Mouse (Mus musculus) thymus, postnatal 25 days (tissue): ENCODE measurements around the gene Cyp4f17.
A peak's percentile ranks its signal among the peaks of the same experiment; 100 is the strongest.
"Not testable (repeated sequence)": the region's sequence is repeated elsewhere in the genome, so short reads cannot be mapped to it uniquely, and the experiment has no call there.

Experiments used
- DNase-seq: peaks from one replicate; pipeline ENCODE4 v3.0.0; 2022

Gene Cyp4f17

DNA sequence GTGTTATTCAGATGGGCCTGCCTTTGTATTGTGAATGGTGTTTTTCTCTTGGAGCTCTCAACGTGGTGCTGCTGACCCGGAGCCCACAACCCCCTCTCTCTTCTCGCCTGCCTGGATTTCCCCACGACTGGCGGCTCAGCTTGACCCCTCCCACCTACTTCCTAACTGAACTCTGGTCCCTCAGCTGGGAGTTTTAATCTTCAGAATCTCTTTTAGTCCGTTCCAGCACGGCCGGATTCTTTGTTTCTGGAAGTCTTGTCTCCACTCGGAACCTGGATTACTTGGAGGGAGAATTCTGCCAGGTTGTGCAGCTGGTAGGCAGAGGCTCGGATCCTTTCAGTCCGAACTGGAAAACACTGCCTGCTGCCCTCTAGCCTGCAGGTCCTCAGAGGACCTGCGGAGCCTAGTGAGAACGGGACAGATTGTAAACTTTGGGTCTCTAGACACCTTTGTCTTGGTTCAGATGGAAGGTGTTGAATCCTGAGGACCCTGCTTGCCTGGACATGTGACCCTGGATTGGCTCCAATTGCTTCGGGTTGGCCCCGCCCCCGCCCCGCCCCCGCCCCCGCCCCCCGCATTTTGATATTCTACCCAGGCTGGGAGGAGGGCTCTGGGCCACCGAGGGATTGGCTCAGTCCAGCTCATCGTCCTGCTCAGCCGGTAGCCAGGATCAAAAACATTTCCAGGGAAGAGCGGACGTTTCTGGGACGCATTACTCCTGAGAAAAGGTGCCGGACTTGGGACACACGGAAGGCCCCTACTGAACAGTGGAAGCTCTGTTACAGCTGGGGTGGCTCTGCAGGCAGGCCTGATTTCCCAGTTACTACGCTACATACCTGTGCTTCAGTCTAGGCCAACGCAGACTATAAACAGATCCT lies at the start of gene Cyp4f17:
Cyp4f17 (plus strand) TSS at position 200 of the 878 bp plus-strand sequence.
- DNase-seq: peak; percentile 12

DNA sequence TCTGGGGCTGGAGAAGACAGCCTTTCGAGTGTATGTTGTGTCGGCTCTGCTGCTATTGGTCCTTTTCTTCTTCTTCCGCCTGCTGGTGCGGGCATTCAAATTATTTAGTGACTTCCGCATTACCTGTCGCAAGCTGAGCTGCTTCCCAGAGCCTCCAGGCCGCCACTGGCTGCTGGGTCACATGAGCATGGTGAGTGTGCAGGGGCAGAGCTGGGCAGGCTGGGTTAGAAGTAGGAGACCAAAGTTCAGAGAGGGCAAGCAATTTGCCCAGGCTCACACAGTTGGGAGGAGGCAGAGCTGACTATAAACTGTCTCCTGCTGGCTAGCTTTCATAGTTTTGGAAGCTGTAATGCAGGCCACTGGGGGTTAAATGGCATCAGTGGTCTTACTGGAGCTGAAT lies 37.4 kb upstream of the Cyp4f17 start:
- no peak for DNase-seq

DNA sequence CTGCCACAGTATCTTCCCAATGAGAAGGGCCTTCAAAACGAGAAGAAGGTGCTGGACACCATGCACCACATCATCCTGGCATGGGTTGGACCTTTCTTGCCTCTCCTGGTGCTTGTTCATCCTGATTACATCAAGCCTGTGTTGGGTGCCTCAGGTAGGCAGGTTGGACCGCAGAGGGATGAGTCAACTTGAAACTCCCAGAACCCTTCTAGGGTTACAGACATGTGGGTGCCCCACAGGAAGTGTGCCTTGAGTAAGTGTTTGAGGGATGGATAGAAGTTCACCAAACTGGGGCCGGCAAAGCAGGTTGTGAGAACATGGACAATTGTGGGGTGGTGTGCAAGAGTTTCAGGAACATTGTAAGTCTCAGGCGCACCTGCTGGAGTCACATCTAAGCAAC lies 35.1 kb upstream of the Cyp4f17 start:
- DNase-seq: no peak

DNA sequence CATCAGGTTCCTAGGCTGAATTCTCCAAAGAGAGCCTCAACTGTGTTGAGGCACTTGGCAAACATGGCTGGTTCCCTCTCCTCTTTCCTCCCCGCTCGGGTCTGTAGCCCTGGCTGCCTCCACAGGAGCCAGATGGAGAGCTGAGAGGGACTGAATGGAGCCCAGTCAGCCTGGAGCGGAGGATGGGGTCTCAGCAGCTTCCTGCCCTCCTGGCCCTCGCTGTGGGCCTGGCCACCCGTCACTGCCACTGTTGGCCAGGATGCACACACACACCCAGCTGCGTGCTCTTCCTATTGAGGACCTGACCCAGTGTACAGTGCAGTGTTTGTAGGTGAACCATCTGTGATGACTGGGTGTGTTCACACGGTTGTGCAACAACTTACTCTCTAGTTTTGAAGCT lies 33.7 kb upstream of the Cyp4f17 start:
- no peak for DNase-seq

DNA sequence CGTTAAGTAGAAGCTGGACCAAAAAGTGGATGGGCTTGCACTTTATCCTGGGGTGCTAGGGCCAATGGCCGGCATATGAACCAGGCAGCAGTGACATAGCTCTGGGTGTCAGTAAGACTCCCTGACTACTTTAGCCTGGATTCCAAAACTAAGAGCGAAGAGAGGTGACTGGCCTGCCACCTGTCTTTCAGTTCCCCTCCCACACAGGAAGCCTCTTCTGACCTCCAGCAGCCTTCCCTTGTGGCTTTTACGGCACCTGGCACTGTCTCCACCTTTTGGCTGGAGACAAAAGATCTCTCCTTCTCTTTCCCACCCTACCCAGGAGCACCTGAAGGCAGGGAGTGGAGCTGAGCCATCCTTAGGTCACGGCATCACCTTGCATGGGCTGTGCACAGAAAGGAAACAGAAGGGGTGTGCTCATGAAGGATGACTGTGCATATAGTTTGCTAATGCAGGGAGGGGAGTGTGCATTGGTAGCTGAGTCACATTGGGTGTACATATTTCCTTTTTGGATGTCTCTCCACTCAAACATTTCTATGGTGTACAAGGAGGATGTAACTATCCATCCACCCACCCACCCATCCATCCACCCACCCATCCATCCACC lies 30.8 kb upstream of the Cyp4f17 start:
- DNase-seq: no peak

DNA sequence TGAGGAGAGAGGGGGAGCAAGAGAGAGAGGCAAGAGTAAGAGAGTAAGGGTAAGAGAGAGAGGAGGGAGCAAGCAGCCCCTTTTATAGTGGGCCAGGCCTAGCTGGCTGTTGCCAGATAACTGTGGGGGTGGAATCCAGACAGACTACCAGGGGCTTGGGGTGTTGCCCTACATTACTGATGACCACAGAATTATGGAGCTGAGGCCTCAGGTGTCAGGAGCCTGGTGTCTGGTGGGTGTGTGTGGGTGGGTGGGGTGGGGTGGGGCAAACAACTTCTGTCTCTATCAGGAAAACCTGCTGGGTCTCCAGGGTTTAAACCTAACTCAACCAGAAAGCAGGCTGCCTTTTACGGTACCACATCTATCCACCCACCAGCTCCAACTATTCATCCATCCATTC lies 28.6 kb upstream of the Cyp4f17 start:
- no peak for DNase-seq

DNA sequence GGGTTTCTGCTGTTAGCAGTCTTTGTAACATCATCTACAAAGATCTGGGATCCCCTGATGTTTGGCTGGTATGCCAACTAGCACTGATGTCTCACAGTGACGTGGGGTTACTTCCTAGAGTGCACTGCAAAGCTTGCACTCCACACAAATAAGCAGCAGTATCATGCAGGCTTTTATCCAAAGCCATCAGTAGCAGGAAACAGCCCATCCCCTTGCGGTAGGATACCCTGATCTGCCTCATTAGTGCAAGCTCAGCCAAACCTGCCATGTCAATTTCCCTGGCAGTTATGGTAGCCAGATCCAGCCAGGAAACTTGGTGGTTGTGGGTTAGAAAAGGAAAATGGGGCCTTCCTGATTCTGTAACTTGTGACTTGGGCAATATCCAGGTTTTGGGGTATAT lies 27.1 kb upstream of the Cyp4f17 start:
- no peak for DNase-seq

DNA sequence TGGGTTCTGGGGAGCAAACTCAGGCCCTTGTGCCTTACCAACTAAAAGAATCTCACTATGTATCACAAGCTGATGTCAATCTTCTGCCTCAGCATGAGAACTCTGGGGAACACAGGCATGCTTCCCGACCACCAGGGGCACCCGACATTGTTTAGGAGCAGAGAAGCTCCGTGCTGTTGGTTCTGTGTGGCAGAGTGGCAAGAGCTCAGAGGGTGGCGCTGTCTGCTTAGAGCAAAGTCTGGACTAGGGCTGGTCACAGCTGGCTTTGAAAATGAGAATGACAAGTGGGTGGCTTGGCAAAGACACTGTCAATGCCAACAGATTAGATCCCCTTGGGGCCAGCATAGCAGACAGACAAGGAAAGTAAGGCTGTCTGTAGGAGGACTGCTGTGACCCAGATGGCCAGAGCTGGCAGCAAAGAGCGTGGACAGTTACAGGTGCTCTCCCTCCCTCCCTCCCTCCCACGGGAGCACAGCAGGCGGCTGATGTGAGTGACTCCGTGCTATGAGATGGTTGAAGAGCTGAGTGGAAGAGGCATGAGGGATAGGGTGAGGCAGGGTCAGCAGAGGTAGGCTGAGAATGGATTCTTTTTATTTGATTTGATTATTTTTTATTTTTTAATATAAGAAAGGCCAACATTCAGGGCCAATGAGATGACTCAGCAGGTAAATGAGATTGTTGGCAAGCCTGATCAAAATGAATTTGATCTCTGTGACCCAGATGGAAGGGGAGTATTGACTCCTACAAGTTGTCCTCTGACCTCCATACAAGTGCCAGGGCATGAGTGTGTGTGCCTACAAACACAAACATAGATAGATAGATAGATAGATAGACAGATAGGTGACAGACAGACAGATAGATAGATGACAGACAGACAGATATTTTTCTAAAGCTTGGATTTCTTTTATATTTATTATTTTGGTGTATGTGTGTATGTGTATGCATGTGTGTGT lies 26.0 kb upstream of the Cyp4f17 start:
- peak; percentile 7 for DNase-seq

DNA sequence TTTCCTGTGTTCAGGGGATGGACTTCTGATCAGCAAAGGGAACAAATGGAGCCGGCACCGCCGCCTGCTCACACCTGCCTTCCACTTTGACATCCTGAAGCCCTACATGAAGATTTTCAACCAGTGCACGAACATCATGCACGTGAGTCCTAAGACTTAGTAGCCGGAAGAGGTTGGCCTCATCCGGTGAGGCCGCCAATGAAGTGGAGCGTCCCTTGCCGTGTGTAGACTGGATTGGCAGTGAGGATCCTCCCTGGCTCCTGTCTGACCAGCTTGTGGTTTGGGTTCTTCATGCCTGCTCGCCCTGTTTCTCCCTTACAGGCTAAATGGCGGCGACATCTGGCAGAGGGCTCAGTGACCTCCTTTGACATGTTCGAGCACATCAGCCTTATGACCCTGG lies 24.1 kb upstream of the Cyp4f17 start:
- no peak for DNase-seq

DNA sequence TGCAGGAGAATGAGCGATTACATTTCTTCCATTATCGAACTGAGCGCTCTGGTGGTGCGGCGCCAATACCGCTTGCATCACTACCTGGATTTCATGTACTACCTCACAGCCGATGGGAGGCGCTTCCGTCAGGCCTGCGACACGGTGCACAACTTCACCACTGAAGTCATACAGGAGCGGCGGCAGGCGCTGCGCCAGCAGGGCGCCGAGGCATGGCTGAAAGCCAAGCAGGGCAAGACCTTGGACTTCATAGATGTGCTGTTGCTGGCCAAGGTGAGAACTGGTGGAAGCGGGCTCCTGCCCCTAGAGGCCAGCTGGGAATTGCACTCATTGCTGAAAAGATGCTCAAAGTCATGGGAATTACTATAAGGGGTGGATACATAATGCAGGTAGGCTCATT lies 22.6 kb upstream of the Cyp4f17 start:
- DNase-seq: peak; percentile 64

DNA sequence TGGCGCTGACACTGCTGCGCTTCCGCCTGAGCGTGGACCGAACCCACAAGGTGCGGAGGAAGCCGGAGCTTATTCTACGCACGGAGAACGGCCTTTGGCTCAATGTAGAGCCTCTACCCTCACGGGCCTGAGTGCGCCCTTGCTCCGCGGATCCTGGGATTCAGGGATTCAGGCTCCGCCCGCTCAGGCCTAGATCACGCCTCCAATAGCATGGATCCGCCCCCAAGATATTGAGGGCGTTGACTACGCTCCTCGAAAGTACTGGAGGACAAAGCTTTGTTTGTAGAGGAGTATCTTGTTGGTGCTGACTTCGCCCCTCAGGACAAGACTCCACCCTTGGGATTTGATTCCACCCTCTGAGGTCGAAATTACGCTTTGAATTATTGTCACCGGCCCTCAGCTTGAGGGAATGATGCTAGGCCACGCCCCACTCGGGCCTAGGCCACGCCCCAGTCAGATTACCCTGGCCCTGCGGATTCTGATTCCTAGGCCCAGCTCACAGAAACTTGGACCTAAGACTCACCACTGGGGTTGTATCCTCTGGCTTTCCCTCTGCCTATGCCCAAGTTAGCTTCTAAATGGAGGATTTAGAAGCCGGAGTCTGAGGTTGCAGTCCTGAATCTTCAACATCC lies 13.4 kb upstream of the Cyp4f17 start:
- no peak for DNase-seq

DNA sequence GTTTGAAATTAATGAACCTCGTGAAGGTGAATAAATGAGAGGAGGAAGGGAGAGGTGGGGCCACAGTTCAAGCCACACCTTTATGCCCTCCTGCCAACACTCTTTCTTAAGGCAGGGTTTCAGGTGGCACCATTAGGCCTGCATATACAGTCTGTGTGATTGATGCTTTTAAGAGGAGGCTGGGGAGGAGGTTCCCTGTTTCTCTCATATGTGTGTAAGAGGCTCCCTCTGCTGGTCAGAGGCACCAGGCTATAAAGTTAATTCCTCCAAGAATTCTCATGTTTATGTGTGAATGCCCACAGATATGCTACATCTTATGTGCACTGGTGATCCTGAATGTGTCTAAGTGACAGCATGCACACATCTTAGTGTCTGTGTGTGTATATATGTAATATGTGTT lies 11.2 kb upstream of the Cyp4f17 start:
- DNase-seq: peak; percentile 71

DNA sequence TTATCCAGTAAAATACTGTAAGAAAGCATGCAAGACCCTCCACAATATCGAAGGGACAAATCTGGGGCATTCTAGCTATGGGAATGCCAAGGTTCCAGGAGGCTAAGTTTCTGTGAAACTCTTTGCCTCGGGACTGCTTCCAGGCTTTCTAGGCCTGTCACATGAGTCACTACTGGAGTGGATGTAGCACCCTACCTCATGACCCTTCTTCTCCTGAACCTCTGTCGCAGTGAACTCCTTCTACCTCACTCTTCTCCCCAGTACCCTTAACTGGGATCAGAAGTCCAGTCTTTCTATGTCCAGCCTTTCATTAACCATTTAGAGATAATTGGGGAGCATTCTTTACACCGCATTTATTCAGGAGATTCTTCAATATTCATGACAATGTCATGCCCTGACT lies 5.3 kb upstream of the Cyp4f17 start:
- not testable (repeated sequence) for DNase-seq

DNA sequence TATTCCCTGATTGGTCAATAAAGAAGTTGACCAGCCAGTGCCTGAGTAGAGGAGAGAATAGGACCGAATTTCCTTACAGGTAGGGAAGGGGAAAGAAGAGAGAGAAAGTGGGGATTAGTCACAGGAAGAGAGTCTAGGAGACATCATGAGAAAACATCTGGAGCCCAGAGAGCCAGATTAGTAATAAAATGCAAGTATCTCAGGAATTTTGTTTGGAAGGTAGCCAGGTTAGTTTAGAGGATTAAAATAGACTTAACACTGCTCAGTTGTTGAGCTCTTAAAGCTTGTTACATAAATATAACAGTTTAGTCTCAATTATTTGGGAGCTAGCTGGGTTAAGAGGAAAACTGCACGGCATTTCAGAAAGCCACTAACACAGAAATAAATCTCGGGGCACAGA lies 4.8 kb upstream of the Cyp4f17 start:
- DNase-seq: no peak

DNA sequence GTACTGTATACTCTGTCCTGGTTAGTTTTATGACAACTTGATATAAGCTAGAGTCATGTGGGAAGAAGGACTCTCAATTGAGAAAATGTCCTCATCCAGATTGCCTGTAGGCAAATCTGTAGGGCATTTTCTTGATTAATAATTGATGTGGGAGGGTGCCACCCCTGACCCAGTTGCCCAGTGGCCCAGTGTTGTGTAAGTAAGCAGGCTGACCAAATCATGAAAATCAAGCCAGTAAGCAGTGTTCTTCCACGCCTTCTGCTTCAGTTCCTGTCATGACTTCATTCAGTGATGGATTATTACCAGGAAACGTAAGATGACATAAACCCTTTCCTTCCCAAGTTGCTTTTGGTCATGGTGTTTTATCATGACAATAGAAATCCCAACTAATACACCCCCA lies 2.7 kb upstream of the Cyp4f17 start:
- DNase-seq: no peak

DNA sequence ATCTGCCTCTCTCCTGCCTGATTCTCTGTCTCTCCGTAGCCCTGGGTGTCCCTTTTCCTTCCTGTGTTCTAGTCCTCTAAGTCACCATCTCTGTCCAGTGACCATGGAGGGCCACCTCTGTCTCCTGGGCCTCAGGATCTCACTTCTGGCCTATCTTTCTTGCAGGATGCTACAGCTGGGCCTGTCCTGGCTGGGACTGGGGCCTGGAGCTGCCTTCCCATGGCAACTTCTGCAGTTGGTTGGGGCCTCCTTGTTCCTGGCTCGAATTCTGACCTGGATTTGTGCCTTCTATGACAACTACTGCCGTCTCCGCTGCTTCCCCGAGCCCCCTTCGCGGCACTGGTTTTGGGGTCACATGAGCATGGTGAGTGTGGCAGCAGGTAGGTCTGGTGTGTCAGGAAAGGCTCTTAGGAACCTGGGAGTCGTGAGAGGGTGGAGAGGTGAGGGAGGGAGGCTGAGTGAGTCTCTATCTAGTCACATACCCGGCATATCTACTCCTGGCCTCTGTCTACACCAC lies 937 bp downstream of the Cyp4f17 start:
- no peak for DNase-seq

DNA sequence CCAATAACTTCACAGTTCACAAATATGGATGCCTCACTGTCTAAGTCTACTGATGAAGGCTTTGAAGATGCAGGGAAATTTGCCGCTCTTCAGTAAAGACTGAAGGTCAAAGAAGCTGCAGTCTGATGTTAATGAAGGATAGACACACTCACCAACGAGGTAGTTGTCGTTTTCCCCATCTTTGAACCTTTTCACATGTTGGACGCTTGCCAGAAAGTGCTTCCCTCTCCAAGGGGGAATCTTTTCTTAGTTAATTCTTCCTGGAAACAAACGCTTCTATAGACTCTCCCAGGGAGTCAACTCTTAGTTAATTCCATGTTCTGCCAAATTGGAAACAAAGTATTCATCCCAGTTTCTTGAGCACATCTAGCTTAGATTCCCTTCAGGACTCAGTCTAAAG lies 10.3 kb downstream of the Cyp4f17 start:
- no peak for DNase-seq

DNA sequence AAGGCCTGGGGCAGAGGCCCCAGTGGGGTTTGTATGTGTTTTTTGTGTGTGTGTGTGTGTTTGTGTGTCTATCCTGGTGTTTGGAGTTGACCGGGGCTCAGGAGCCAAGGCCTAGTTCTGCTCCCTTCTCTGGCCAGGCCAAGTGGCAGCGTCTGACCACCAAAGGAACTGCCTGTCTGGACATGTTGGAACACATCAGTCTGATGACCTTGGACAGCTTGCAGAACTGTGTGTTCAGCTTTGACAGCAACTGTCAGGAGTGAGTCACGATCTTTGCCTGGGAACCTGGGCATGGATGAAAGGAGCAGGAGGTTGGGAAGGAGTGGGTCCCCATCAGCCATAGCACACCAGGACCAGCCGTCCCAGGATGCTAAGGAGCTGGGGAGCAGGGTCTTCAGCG lies 16.1 kb downstream of the Cyp4f17 start:
- DNase-seq: no peak

DNA sequence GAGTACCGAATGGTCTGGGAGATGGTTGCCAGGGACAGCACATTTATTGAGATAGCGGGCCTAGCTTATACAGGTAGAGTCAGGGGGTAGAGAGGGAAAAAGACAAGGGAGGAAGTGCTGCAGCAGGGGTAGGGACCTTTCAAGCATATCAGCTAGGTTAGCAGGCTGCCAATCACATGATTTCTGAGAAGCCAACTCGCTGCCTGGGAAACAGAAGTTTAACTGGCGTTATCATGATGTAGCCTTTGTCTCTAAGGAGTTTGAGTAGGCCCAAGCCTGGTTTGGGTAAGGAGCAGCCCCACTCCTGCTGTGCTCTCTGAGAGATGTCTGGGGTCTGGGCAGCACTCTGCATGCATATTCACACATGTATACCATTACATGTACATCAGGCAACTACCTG lies 16.5 kb downstream of the Cyp4f17 start:
- no peak for DNase-seq

DNA sequence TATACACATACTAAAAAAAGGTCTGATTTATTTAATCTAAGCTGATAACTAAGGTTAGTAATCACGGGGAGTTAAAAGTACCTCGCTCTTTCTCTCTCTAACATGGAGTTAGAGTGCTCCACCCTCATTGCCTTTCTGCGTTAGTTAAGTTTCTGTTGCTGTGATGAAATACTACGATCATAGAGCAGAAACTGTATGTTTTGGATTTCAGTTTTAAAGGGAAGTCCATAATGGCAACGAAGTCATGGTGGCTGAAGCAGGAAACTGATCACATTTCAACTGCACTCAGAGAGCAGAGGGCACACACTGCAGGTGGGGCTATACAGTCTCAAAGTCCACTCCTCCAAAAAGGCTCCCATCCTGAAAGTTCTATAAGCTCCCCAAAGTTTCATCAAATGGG lies 17.0 kb downstream of the Cyp4f17 start:
- no peak for DNase-seq

DNA sequence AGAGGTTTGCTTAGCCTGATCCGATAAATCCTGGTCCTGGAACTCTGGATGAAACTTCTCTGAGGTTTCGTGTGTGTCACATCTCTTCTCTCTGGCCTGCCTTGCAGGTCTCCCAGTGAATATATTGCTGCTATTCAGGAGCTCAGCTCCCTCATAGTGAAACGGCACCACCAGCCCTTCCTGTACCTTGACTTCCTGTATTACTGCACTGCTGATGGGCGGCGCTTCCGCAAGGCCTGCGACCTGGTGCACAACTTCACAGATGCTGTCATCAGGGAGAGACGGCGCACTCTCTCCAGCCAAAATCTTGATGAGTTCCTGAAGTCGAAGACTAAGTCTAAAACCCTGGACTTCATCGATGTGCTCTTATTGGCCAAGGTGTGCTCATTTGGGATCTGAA lies 18.0 kb downstream of the Cyp4f17 start:
- peak; percentile 55 for DNase-seq

DNA sequence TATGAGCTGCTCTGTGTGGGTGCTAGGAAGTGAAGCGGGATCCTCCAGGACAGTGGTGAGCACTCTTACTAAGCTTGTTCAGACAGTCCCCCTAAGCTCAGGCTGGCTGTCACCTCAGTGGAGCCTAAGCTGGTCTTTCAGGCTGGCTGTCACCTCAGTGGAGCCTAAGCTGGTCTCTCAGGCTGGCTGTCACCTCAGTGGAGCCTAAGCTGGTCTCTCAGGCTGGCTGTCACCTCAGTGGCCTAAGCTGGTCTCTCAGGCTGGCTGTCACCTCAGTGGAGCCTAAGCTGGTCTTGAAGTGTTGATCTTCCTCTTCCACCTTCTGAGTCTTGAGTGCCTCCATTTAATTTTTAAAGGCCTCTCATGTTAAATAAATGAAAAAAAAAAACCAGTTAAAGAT lies 20.5 kb downstream of the Cyp4f17 start:
- DNase-seq: not testable (repeated sequence)

DNA sequence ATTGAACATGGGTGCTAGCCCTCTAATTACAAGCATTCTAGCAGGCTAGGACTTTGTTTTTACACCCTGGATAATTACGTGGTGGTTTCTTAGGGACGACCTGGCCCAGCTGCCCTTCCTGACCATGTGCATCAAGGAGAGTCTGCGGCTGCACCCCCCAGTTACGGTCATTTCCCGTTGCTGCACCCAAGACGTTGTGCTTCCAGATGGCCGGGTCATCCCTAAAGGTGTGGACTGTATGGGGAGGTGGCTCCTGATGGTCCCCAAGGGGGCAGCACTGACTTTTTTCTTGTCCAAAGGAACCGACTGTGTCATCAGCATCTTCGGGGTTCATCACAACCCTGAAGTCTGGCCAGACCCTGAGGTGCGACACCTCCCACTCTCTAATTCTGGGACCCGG lies 21.9 kb downstream of the Cyp4f17 start:
- DNase-seq: no peak
